Mouse (Mus musculus): ENCODE results near the gene Cp.
"Not testable (repeated sequence)": the region's sequence is repeated elsewhere in the genome, so short reads cannot be mapped to it uniquely, and the experiment has no call there.

The Cp gene

GRCm38 (mm10) chr3:20007275-20007674 is 50.4 kb downstream of the Cp start:
- no peak for DNase-seq (ENCODE audit: low spot score)

GRCm38 (mm10) chr3:20007759-20008158 is 50.9 kb downstream of the Cp start:
- DNase-seq (ENCODE audit: low spot score): no peak

DNA sequence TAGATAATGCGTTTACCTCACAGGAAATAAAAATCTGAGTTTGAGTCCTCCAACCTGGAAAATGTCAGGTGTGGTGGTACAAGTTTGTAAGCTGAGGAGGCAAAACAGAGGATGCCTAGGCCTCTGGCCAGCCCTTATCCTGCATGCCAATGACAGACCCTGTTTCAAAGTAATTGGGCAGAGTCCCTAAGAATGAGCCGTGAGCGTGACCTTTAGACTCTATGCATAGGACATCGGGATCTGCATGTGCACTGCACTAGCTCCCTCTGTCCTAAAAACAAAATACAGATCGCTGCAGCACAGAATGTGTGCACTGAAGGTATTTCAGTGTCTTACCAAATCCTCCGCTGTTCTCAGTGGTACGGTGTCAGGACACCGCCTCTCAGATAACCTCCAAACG is 53.6 kb downstream of the Cp start:
- DNase-seq (ENCODE audit: low spot score): no peak

- DNase-seq (ENCODE audit: low spot score): not testable (repeated sequence)
Measured at GRCm38 (mm10) chr3:20010905-20011304, 54.1 kb downstream of the Cp start.

GRCm38 (mm10) chr3:20014454-20014853 is 57.6 kb downstream of the Cp start:
- DNase-seq (ENCODE audit: low spot score): no peak

GRCm38 (mm10) chr3:20018076-20018475 is 61.2 kb downstream of the Cp start:
- no peak for DNase-seq (ENCODE audit: low spot score)

DNA sequence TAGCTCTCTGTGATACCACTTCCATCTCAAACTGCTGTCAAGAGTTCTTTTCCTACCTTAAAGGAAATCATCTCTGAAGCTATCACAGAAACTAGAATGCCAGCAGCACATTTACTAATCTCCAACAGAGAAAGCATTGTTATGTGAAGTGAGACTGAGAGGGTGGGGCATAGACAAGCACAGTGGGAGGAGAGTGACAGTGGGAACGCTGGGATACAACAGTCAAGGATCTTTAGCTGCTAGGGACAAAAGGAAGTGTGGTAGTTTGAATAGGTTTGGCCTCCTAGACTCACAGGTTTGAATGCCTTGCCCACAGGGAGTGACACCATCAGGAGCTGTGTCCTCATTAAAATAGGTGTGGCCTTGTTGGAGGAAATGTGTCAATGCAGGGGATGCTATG is 67.0 kb downstream of the Cp start:
- DNase-seq (ENCODE audit: low spot score): no peak

- DNase-seq (ENCODE audit: low spot score): no peak
Measured at GRCm38 (mm10) chr3:20026481-20026880, 69.6 kb downstream of the Cp start.

DNA sequence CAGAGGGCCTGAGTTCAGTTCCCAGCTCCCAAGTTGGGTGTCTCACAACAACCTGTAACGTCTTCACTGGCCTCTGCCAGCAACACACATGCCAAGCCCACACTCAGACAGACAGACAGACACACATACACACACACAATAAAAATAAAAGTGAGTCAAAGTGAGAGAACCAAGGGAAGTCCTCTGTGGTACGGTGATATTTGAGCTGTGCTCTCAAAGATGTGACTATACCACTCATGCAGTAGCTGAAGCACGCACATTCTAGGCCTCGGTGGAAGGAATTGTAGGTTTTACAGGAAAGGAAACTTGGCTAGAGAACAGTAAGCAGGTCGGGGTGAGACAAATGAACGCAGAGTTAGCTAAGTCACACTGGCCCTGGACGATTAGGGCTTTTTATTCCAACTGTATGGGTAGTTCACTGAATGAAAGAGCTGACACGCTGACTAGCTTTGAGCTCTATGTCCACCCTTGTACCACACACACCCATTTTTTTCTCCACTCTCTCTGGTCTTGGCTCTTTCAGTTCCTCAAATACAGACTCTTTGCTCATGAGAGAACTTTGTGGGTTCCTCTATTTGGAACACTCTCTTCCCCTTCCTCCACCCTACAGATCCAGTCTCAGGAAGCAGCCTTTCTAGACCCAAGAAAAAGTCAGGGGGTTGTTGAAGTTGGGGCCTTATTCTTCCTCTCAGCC is 70.3 kb downstream of the Cp start:
- DNase-seq (ENCODE audit: low spot score): no peak

DNA sequence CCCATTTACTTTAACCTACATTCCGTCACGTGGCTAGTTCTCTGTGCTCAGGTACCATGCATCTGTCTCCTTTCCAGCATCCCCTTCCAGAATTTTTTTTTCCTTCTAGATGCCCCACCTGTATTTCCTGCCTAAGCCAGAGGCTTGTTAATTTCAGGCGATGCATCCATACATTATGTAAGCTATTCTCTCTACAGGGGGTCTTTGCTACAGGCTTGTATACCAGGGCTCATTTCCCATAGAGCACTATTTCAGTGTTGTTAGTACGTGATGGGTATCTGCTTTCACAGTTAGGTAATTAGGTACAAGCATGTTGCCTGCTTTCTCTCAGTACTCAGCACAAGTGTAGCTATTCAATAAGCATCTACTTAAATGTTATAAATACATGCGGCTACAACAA is 70.9 kb downstream of the Cp start:
- DNase-seq (ENCODE audit: low spot score): no peak

- DNase-seq (ENCODE audit: low spot score): no peak
Measured at GRCm38 (mm10) chr3:20028640-20029039, 71.8 kb downstream of the Cp start.

- DNase-seq (ENCODE audit: low spot score): no peak
Measured at GRCm38 (mm10) chr3:20030807-20031206, 74.0 kb downstream of the Cp start.

DNA sequence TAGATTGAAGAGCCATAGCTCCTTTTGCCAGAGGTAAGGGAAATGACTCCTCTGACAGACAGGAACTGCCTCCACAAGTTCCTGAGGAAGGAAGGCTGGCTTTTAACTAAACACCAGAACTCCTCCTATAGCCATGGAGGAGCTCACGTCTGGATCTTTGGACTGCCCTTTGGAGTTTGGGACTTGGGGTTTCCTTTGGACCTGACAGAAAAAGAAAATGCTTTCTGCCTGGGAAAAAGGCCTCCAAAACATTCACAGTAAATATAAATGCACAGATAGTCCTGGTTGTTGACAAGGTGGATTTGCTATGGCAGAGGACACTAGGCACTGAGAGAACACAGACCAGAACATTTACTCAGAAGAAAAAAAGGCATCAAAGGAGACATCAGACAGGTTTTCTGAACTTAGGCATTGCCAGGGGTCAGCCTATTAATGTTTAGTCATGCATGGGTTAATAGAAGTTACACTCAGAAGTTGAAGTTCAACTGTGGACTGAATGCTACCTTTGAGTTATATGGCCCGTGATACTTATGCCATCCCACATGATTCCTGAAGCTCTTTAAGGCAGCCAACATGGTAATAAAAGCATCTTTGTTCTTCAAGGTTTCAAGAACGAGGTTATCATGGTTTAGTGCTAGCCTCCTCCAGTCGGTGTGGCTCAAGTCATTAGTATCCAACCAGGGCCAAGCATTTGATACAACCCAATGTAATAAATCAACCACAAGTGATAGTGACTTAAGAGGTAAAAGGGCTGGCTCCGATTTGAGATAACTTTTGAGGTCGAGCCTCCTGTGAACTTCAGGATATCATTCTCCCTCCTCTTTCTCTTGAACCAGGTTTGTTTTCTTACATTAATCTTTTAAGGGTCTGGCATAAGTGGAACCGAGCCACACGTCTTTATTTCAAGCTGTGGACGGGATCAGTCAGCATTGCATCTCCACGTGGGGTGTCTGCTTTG is 77.2 kb downstream of the Cp start:
- no peak for DNase-seq (ENCODE audit: low spot score)

GRCm38 (mm10) chr3:20034719-20035404 is 78.0 kb downstream of the Cp start, which contains the start of gene Hps3:
Hps3 (minus strand) TSS chr3:20035315.
- DNase-seq (ENCODE audit: low spot score): peak; percentile 75

GRCm38 (mm10) chr3:20036069-20036468 is 79.2 kb downstream of the Cp start:
- DNase-seq (ENCODE audit: low spot score): no peak

DNA sequence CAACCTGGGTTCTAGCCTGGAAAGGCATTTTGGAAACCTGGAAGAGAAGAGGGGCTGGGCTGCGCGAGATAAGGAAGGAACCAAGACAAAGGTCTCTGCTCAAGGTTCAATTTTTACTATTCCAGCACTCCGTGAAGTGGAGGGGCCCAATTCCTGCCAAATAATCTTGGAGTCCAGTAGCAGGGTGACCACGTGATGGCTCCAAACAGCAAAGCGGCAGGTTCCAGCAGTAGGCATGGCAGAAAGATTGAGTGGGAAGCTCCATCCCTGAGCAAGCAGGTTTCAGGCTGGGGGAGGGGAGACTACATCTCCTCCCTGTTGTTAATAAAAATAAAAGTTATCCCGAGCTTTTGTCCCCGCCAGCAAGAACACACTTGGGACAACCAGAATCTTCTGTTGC is 84.6 kb downstream of the Cp start:
- DNase-seq (ENCODE audit: low spot score): not testable (repeated sequence)

DNA sequence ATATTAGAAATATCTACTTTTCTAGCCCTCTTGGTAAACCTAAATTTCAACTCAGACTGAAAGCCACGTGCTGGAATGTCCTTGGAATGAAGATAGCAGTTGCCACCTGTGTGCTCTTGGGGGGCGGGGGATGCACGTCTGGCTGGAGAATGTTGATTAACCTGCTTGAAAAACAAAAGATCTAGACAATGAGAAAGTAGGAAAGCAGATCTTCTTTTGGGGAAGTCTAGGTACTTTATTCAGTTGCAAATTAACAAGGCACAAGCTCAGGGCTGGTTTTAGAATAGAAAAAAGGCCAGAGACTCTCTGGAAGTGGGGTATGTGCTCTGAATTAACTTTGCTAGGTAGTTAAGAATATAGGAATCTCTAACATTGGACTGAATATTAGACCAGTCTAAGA is 87.9 kb downstream of the Cp start:
- not testable (repeated sequence) for DNase-seq (ENCODE audit: low spot score)

DNA sequence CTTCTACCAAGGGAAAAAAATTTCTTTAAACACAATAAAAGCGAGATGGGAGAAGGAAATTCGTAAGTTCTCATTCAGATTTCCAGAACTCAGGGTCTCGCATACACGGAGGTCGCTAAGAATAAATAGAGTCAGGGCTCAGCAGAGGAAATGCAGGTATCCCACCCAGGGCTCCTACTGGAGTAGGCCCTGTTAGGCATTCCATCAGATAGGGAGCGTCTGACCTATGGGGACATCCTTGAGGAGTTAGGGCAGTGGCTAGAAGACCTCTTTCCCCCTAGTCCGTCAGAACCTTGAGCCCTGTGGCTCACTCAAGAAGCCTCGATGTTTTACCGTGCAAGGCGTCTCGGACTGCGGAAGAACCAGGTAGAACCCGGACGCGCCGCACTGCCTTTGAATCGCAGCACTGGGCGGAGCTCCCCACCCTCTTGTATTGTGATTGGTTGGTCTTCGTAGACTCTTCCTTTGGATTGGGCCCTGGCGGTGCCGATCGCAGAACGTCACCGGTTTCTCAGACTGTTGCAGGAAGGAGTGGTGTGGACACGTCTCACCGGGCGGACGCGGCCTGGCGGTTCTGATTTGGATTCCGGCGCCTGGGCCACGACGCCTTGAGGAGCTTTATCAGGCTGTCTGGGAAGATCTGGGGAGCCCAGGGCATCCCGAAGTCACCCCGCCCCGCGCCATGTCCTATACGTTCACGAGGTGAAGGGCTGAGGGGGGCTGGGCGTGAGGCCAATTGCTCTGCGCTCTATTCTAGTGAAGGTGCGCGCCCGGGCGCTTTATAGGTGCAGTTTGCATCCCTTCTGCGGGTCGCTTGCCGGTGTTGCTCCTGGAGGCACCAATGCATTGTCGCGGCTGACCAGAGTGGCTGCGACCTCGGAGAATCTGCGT is 100.7 kb downstream of the Cp start, which contains the start of gene Hltf:
Hltf (plus strand) TSS at position 506 of the 891 bp plus-strand sequence.
- peak; percentile 89 for DNase-seq (ENCODE audit: low spot score)

GRCm38 (mm10) chr3:20058197-20058541 is 101.3 kb downstream of the Cp start:
- DNase-seq (ENCODE audit: low spot score): no peak
